Mouse (Mus musculus): Measurements from ENCODE around the gene Gprc5c. TPM values are rescaled to one million over a fixed set of nuclear protein-coding genes. Genes with fewer than 3 reads are reported as not detected.

The Gprc5c gene
- 6.5 and 21.2 TPM in 2 replicates for polyA plus RNA-seq (2012; rRNA removed)

DNA sequence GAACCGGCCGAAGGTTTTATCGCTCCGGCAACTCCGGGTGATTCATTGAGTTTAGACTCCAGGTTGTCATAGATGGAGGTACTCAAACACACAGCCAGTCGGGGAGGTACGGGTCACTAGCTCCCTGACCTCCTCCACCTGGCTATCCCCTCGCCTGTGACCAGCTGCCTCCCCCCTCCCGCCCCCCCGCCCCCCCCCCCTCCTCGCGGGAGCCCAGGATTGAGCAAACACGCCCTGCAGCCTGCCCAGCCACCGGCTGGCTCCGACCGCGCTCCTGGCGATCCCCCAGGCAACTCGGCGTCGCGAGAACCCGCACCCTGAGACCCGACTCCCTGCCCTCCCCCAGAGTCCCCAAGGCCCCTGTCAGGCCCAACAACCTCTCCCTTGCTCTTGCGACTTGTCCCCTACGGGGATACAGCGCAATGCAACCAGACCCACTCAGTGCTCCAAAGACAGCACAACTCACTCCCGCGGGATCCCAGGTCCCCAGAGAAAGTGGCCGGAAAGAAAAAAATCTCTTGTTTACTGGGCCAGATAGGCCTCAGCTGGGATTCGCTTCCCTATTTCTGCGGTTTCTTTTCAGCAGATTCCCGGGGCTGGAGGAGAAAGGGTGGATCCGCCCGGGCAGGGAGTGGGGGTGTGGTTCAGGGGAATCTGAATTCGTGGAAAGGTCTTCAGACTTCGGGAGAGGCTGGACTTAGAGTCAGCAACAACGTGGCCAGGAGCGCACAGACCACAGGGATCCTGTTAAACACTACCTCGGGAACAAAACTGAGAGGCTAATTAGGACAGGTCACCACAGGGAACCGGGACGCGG lies at the start of gene Gprc5c:
Gprc5c (plus strand) TSS at position 701 of the 817 bp plus-strand sequence.

DNA sequence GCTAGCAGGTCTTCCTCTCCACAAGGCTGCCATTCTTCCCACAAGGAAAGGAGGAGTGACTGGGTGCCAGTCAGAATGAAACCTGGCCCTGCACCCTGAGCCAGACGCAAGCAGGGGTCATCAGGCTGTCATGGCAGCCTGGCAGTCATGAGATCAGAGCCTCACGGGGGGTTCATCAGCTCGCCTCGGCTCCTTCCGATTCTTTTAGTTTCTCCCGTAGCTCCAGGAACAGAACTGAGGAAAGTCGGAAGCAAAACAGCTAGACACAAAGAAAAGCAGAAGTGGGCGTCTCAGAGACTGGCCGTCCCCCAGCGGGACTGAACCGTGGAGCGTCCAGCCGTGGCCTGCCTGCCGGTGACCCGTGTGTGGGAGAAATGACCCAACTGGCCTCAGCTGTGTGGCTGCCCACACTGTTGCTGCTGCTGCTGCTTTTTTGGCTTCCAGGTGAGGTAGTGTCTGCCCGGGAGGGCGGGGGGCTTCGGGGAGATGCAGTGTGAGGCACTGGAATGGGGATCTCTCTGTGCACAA lies 39.1 kb downstream of the Gprc5c start, which contains the start of gene Cd300a:
Cd300a (plus strand) TSS at position 51 of the 528 bp plus-strand sequence.

Other genes with a start within 250 kb of the Gprc5c start
- gene Rpl38, start 182.6 kb upstream of the Gprc5c start, polyA plus RNA-seq (2012; rRNA removed): 2,791 and 3,091 TPM in 2 replicates
- gene Ttyh2, start 175.7 kb upstream of the Gprc5c start, polyA plus RNA-seq (2012; rRNA removed): 4.7 and 9.3 TPM in 2 replicates
- 1.9 and 3.8 TPM in 2 replicates for gene Dnaic2, start 123.7 kb upstream of the Gprc5c start, polyA plus RNA-seq (2012; rRNA removed)
- 2.2 and 2.4 TPM in 2 replicates for gene Kif19a, start 85.8 kb upstream of the Gprc5c start, polyA plus RNA-seq (2012; rRNA removed)
- 38.5 and 71.8 TPM in 2 replicates for gene Btbd17, start 55.2 kb upstream of the Gprc5c start, polyA plus RNA-seq (2012; rRNA removed)
- 0.06 and 0.14 TPM in 2 replicates for gene Gpr142, start 52.2 kb upstream of the Gprc5c start, polyA plus RNA-seq (2012; rRNA removed)
- gene Cd300a, start 38.9 kb downstream of the Gprc5c start, polyA plus RNA-seq (2012; rRNA removed): 0.88 and 1.5 TPM in 2 replicates
- 0.05 and 0.15 TPM in 2 replicates for gene Cd300lb, start 83.2 kb downstream of the Gprc5c start, polyA plus RNA-seq (2012; rRNA removed)
- 0.08 TPM in 1 of 2 replicates, not detected in the other for gene Cd300c, start 118.0 kb downstream of the Gprc5c start, polyA plus RNA-seq (2012; rRNA removed)
- 0.07 and 0.11 TPM in 2 replicates for gene Cd300ld, start 138.8 kb downstream of the Gprc5c start, polyA plus RNA-seq (2012; rRNA removed)
- 1.3 and 1.6 TPM in 2 replicates for gene Cd300c2, start 150.7 kb downstream of the Gprc5c start, polyA plus RNA-seq (2012; rRNA removed)
- gene Cd300ld2, start 165.0 kb downstream of the Gprc5c start, polyA plus RNA-seq (2012; rRNA removed): not detected in 2 replicates
- 0.16 TPM in 1 of 2 replicates, not detected in the other for gene Cd300ld4, start 175.9 kb downstream of the Gprc5c start, polyA plus RNA-seq (2012; rRNA removed)
- gene Cd300ld5, start 186.6 kb downstream of the Gprc5c start, polyA plus RNA-seq (2012; rRNA removed): 0.23 TPM in 1 of 2 replicates, not detected in the other
- 0.23 and 0.45 TPM in 2 replicates for gene Cd300ld3, start 197.3 kb downstream of the Gprc5c start, polyA plus RNA-seq (2012; rRNA removed)
- gene Cd300e, start 211.0 kb downstream of the Gprc5c start, polyA plus RNA-seq (2012; rRNA removed): 0.02 and 0.04 TPM in 2 replicates
- gene Rab37, start 240.3 kb downstream of the Gprc5c start, polyA plus RNA-seq (2012; rRNA removed): 1.4 and 2.0 TPM in 2 replicates